Mouse (Mus musculus): Measurements from ENCODE around the gene Mcm5.

Gene Mcm5

GRCm38 (mm10) chr8:75109236-75109967 lies at the start of gene Mcm5:
Gene Mcm5, plus strand, starts transcription at chr8:75109569.
- DNase-seq: peak; percentile 99

GRCm38 (mm10) chr8:75060022-75060421 lies 49.3 kb upstream of the Mcm5 start:
- no peak for DNase-seq

GRCm38 (mm10) chr8:75060815-75061214 lies 48.6 kb upstream of the Mcm5 start:
- DNase-seq: no peak

GRCm38 (mm10) chr8:75063290-75063689 lies 46.1 kb upstream of the Mcm5 start:
- no peak for DNase-seq

- DNase-seq: no peak
Measured at GRCm38 (mm10) chr8:75064790-75065189, 44.6 kb upstream of the Mcm5 start.

GRCm38 (mm10) chr8:75067287-75067686 lies 42.1 kb upstream of the Mcm5 start:
- DNase-seq: no peak

- peak; percentile 36 for DNase-seq
Measured at GRCm38 (mm10) chr8:75070297-75070696, 39.1 kb upstream of the Mcm5 start.

GRCm38 (mm10) chr8:75071627-75072346 lies 37.6 kb upstream of the Mcm5 start:
- peak; percentile 79 for DNase-seq

GRCm38 (mm10) chr8:75074876-75075275 lies 34.5 kb upstream of the Mcm5 start:
- DNase-seq: no peak

GRCm38 (mm10) chr8:75078215-75078614 lies 31.2 kb upstream of the Mcm5 start:
- DNase-seq: no peak

GRCm38 (mm10) chr8:75078851-75079250 lies 30.5 kb upstream of the Mcm5 start:
- DNase-seq: no peak

GRCm38 (mm10) chr8:75081364-75082040 lies 27.9 kb upstream of the Mcm5 start:
- no peak for DNase-seq

GRCm38 (mm10) chr8:75082181-75082805 lies 27.1 kb upstream of the Mcm5 start:
- DNase-seq: no peak

GRCm38 (mm10) chr8:75083846-75084245 lies 25.5 kb upstream of the Mcm5 start:
- peak; percentile 95 for DNase-seq

- no peak for DNase-seq
Measured at GRCm38 (mm10) chr8:75084382-75085064, 24.8 kb upstream of the Mcm5 start.

GRCm38 (mm10) chr8:75086002-75086401 lies 23.4 kb upstream of the Mcm5 start:
- no peak for DNase-seq

GRCm38 (mm10) chr8:75087127-75087526 lies 22.2 kb upstream of the Mcm5 start:
- peak; percentile 38 for DNase-seq

GRCm38 (mm10) chr8:75088989-75089881 lies 20.1 kb upstream of the Mcm5 start:
- peak; percentile 88 for DNase-seq

GRCm38 (mm10) chr8:75090781-75091365 lies 18.5 kb upstream of the Mcm5 start:
- no peak for DNase-seq

GRCm38 (mm10) chr8:75093399-75094156 lies 15.8 kb upstream of the Mcm5 start, which contains the start of gene Hmox1:
Gene Hmox1, plus strand, starts transcription at chr8:75093621.
- peak; percentile 95 for DNase-seq

Data from kidney, adult 11 months (tissue).